Mouse (Mus musculus): ENCODE data around the gene Tmem25. TPM values are rescaled to one million over a fixed set of nuclear protein-coding genes. Genes with fewer than 3 reads are reported as not detected.
A peak's percentile ranks its signal among the peaks of the same experiment; 100 is the strongest.
"Not testable (repeated sequence)": the region's sequence is repeated elsewhere in the genome, so short reads cannot be mapped to it uniquely, and the experiment has no call there.

Tmem25 gene
- polyA plus RNA-seq, 1 experiment from 2014 or later = 36.0 TPM

GRCm38 (mm10) chr9:44799958-44800324 lies 834 bp upstream of the Tmem25 start:
- Histone ChIP-seq H3K27me3 (ENCODE audit: insufficient read depth, low read length) (no peaks in the 10 kb centered on the region), H3K4me1 (replicated peaks; ENCODE audit: insufficient read depth, low read length) (no peaks in the 10 kb centered on the region; the same call in 1 of the 2 replicates), H3K9me3 (replicated peaks; ENCODE audit: low read length) (no peaks in the 10 kb centered on the region), H3K4me3 (replicated peaks; ENCODE audit: low read depth, low read length) (peak overlapping the region; percentile 37; the same call in 1 of the 2 replicates), H3K9ac (ENCODE audit: low read depth, low read length) (no peak overlapping the region; the same call in 1 of the 2 replicates), H3K4me2 (ENCODE audit: low read length) (peak overlapping the region; percentile 68), H3K27ac (peak overlapping the region; percentile 87), H3K36me3 (ENCODE audit: insufficient read depth, low read length) (no peaks in the 10 kb centered on the region)
- DNase-seq (ENCODE audit: low spot score) = no peak
- 30% methylated on average over 9 of the region's 9 CpGs for WGBS
- ATAC-seq (replicated peaks; ENCODE audit: low FRiP score, low read depth) = no peak
- TF ChIP-seq CTCF (IDR thresholded peaks at IDR 0.05; ENCODE audit: low read depth) = no peak

GRCm38 (mm10) chr9:44798298-44798697 lies 809 bp downstream of the Tmem25 start:
- TF ChIP-seq CTCF (IDR thresholded peaks at IDR 0.05; ENCODE audit: low read depth) = no peak
- H3K27me3 ChIP-seq (ENCODE audit: insufficient read depth, low read length) = no peaks in the 10 kb centered on the region
- peak overlapping the region; percentile 63; the same call in 1 of the 2 replicates for H3K9ac ChIP-seq (ENCODE audit: low read depth, low read length)
- peak overlapping the region; percentile 37; the same call in 1 of the 2 replicates for H3K4me3 ChIP-seq (replicated peaks; ENCODE audit: low read depth, low read length)
- no peak for DNase-seq (ENCODE audit: low spot score)
- 41% methylated on average over 7 of the region's 7 CpGs for WGBS
- no peak for ATAC-seq (replicated peaks; ENCODE audit: low FRiP score, low read depth)
- H3K27ac ChIP-seq = peak overlapping the region; percentile 25; the same call in 1 of the 2 replicates
- H3K9me3 ChIP-seq (replicated peaks; ENCODE audit: low read length) = no peaks in the 10 kb centered on the region
- H3K4me2 ChIP-seq (ENCODE audit: low read length) = peak overlapping the region; percentile 68
- H3K36me3 ChIP-seq (ENCODE audit: insufficient read depth, low read length) = 0 out of 2 replicates have a peak, but pooled peaks cover 2% of the 10 kb centered on the region
- no peaks in the 10 kb centered on the region; the same call in 1 of the 2 replicates for H3K4me1 ChIP-seq (replicated peaks; ENCODE audit: insufficient read depth, low read length)

GRCm38 (mm10) chr9:44792842-44793241 lies 6.3 kb downstream of the Tmem25 start:
- no peak for TF ChIP-seq CTCF (IDR thresholded peaks at IDR 0.05; ENCODE audit: low read depth)
- no peaks in the 10 kb centered on the region for H3K4me1 ChIP-seq (replicated peaks; ENCODE audit: insufficient read depth, low read length)
- H3K27ac ChIP-seq = no peak overlapping the region
- DNase-seq (ENCODE audit: low spot score) (no peak), ATAC-seq (replicated peaks; ENCODE audit: low FRiP score, low read depth) (no peak)
- no peak overlapping the region for H3K4me2 ChIP-seq (ENCODE audit: low read length)
- no peaks in the 10 kb centered on the region for H3K9me3 ChIP-seq (replicated peaks; ENCODE audit: low read length)
- WGBS = 83% methylated on average over 9 of the region's 9 CpGs
- no peak overlapping the region for H3K4me3 ChIP-seq (replicated peaks; ENCODE audit: low read depth, low read length)
- H3K36me3 ChIP-seq (ENCODE audit: insufficient read depth, low read length) = peaks cover 40% of the 10 kb centered on the region
- no peak overlapping the region for H3K9ac ChIP-seq (ENCODE audit: low read depth, low read length)
- H3K27me3 ChIP-seq (ENCODE audit: insufficient read depth, low read length) = no peaks in the 10 kb centered on the region

GRCm38 (mm10) chr9:44772750-44773651 lies 26.1 kb downstream of the Tmem25 start:
- H3K27ac ChIP-seq = peak overlapping the region; percentile 95
- peak; percentile 99 for ATAC-seq (replicated peaks; ENCODE audit: low FRiP score, low read depth)
- H3K4me3 ChIP-seq (replicated peaks; ENCODE audit: low read depth, low read length) = peak overlapping the region; percentile 80
- no peaks in the 10 kb centered on the region for H3K27me3 ChIP-seq (ENCODE audit: insufficient read depth, low read length)
- peaks cover 3% of the 10 kb centered on the region; the same call in 1 of the 2 replicates for H3K36me3 ChIP-seq (ENCODE audit: insufficient read depth, low read length)
- no peaks in the 10 kb centered on the region for H3K4me1 ChIP-seq (replicated peaks; ENCODE audit: insufficient read depth, low read length)
- H3K9ac ChIP-seq (ENCODE audit: low read depth, low read length) = peak overlapping the region; percentile 91
- no peaks in the 10 kb centered on the region for H3K9me3 ChIP-seq (replicated peaks; ENCODE audit: low read length)
- peak; percentile 96 for TF ChIP-seq CTCF (IDR thresholded peaks at IDR 0.05; ENCODE audit: low read depth)
- WGBS = under 1% methylated on average over 41 of the region's 41 CpGs
- peak; percentile 99 for DNase-seq (ENCODE audit: low spot score)
- H3K4me2 ChIP-seq (ENCODE audit: low read length) = peak overlapping the region; percentile 80

GRCm38 (mm10) chr9:44772392-44772749 lies 26.7 kb downstream of the Tmem25 start:
- Histone ChIP-seq H3K4me3 (replicated peaks; ENCODE audit: low read depth, low read length) (no peak overlapping the region), H3K27ac (peak overlapping the region; percentile 95; the same call in 1 of the 2 replicates), H3K4me2 (ENCODE audit: low read length) (no peak overlapping the region), H3K27me3 (ENCODE audit: insufficient read depth, low read length) (no peaks in the 10 kb centered on the region), H3K9me3 (replicated peaks; ENCODE audit: low read length) (no peaks in the 10 kb centered on the region), H3K4me1 (replicated peaks; ENCODE audit: insufficient read depth, low read length) (no peaks in the 10 kb centered on the region), H3K9ac (ENCODE audit: low read depth, low read length) (no peak overlapping the region), H3K36me3 (ENCODE audit: insufficient read depth, low read length) (peaks cover 3% of the 10 kb centered on the region; the same call in 1 of the 2 replicates)
- no peak for TF ChIP-seq CTCF (IDR thresholded peaks at IDR 0.05; ENCODE audit: low read depth)
- DNase-seq (ENCODE audit: low spot score) = no peak
- no peak for ATAC-seq (replicated peaks; ENCODE audit: low FRiP score, low read depth)
- WGBS = 28% methylated on average over 5 of the region's 5 CpGs

- Histone ChIP-seq H3K27me3 (ENCODE audit: insufficient read depth, low read length) (no peaks in the 10 kb centered on the region), H3K4me3 (replicated peaks; ENCODE audit: low read depth, low read length) (no peak overlapping the region), H3K9me3 (replicated peaks; ENCODE audit: low read length) (no peaks in the 10 kb centered on the region), H3K27ac (no peak overlapping the region), H3K4me2 (ENCODE audit: low read length) (no peak overlapping the region), H3K9ac (ENCODE audit: low read depth, low read length) (no peak overlapping the region), H3K4me1 (replicated peaks; ENCODE audit: insufficient read depth, low read length) (no peaks in the 10 kb centered on the region; the same call in 1 of the 2 replicates), H3K36me3 (ENCODE audit: insufficient read depth, low read length) (peaks cover 3% of the 10 kb centered on the region; the same call in 1 of the 2 replicates)
- ATAC-seq (replicated peaks; ENCODE audit: low FRiP score, low read depth) (no peak), DNase-seq (ENCODE audit: low spot score) (no peak)
- no peak; the same call in 1 of the 2 replicates for TF ChIP-seq CTCF (IDR thresholded peaks at IDR 0.05; ENCODE audit: low read depth)
- 94% methylated on average over 5 of the region's 5 CpGs for WGBS
Measured at GRCm38 (mm10) chr9:44771376-44771775, 27.7 kb downstream of the Tmem25 start.

GRCm38 (mm10) chr9:44768029-44768394 lies 31.1 kb downstream of the Tmem25 start:
- H3K27me3 ChIP-seq (ENCODE audit: insufficient read depth, low read length); H3K9ac ChIP-seq (ENCODE audit: low read depth, low read length); H3K36me3 ChIP-seq (ENCODE audit: insufficient read depth, low read length); H3K9me3 ChIP-seq (replicated peaks; ENCODE audit: low read length); DNase-seq (ENCODE audit: low spot score); H3K4me1 ChIP-seq (replicated peaks; ENCODE audit: insufficient read depth, low read length); ATAC-seq (replicated peaks; ENCODE audit: low FRiP score, low read depth): not testable (repeated sequence)
- WGBS = 39% methylated on average over 7 of the region's 9 CpGs
- H3K27ac ChIP-seq = 0 out of 2 replicates have a peak overlapping the region, but pooled peaks have one; percentile 3
- peak overlapping the region; percentile 96; the same call in 1 of the 2 replicates for H3K4me3 ChIP-seq (replicated peaks; ENCODE audit: low read depth, low read length)
- peak overlapping the region; percentile 77; the same call in 1 of the 2 replicates for H3K4me2 ChIP-seq (ENCODE audit: low read length)

Data from kidney, postnatal 0 days (tissue).